Mouse (Mus musculus): Measurements from ENCODE around the gene Kcnn1.

Kcnn1 gene

DNA sequence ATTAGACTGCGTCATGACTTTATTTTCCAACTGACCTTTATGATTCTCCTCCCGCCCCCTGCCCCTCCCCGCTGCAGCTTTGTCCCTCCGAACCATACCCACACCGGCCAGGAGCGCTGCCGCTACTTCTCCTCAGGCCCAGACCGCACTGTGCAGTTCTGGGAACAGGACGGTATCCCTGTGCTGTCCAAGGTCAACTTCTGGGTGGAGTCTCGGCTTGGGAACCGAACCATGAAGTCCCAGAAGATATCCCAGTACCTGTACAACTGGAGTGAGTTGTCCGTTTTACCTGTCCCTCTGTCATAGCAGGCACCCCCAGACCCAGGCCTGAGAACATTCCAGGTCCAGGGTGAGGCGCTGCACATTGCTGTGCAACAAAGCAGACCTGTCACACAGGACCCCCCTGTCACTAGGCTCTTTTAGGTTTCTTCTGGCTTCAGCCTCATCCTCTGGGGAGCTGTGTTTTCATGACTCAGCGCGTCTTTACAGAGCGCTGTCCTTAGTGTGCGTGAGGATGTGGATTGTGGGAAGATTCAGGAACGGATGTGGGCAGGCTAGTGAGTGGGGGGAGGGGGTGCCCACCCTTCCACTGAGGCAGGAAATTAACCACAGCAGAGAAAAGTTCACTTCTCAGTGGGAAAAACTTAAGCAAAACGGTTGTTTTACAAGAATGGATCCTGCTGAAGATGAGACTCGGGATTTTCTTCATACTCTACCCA is 51.9 kb downstream of the Kcnn1 start:
- DNase-seq (ENCODE audit: low spot score) = no peak

DNA sequence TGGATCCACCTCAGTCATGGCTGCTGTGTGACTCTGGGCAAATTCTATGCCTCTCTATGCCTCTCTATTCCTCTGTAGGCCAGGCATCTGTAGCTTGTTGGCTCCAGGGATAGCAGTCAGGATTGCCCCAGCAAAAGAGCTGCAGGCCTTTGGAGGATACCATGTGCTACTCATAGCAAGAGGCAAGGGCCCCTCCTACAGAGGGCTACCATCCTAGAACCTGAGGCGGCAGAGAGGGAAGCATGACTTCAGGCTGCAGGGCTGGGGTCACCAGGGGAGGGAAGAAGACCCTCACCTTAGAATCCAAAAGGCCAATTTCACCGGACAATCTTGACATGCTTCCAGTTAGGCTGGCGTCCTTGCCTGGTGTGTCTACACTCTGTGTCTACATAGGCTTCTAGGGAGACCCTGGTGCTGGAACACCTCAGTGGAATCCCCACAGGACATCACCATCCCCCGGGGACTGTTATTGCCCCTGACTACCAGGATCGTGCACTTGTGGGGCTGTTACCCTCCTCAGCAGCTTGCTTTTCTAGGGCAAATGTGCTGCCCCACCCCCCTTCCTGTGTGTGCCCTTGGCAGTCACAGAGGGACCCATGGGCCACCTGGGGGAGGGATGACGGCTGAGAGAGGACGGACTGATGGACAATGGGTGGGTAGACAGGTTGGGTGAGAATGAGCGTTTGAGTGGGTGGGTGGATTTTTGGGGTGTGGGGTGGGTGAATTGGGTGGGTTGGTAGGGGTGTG is 53.9 kb downstream of the Kcnn1 start:
- no peak for DNase-seq (ENCODE audit: low spot score)

DNA sequence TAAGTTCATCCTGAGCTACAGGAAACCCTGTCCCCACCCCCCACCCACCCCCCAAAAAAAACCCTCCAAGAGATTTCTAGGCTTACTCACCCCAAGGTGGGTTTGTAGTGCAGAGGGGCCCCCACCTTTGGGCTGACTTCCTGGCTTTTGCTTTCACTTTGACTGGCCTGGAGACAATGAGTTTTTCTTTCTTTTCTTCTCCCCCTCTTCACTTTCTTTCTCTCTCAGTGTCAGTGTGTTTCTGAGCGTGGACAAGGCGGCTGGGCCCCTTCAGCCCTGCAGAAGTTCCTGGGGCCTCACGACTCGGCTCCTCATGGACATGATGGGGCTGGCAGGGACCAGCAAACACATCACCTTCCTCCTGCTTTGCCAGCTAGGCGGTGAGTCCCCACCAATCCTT is 54.8 kb downstream of the Kcnn1 start, which contains the start of gene Il12rb1:
Il12rb1 (plus strand) TSS at position 211 of the 400 bp plus-strand sequence.
- no peak for DNase-seq (ENCODE audit: low spot score)

DNA sequence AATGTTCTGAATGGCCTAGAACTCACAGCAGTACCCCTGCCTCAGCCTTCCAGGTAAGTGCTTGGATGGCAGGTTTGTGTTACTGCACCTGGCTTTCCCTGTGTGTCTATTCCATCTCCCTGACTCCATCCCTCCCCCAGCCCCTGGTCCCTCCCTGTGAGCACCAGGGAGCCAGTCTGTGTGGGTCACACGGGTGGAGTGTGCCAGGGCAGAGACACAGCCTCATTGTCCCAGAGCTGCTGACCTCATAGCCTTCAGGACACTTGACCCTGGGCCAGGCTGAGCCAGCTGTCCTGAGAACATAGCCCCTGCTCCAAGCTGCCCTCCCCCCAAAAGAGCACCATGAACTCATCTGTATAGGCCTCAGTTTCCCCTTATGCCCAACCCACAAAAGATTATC is 55.8 kb downstream of the Kcnn1 start:
- DNase-seq (ENCODE audit: low spot score) = no peak

DNA sequence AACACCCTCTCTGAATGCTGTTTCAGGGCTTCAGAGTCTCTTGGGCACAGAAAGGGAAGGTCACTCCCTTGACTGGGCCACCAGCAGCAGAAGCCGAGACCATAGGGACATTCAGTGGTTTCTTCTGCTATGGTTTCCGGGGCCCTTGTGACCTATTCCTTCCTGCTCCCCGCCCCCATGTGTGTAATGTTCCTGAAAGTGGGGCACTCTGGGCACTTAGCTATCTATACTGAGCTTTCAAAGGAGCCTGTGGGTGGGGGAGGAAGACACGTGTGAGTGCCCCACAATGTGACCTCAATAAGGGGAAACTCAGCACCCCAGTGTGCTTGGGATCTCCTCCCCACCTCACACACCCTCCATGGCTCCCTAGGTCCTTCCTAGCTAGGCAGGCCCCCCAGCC is 56.5 kb downstream of the Kcnn1 start:
- no peak for DNase-seq (ENCODE audit: low spot score)

DNA sequence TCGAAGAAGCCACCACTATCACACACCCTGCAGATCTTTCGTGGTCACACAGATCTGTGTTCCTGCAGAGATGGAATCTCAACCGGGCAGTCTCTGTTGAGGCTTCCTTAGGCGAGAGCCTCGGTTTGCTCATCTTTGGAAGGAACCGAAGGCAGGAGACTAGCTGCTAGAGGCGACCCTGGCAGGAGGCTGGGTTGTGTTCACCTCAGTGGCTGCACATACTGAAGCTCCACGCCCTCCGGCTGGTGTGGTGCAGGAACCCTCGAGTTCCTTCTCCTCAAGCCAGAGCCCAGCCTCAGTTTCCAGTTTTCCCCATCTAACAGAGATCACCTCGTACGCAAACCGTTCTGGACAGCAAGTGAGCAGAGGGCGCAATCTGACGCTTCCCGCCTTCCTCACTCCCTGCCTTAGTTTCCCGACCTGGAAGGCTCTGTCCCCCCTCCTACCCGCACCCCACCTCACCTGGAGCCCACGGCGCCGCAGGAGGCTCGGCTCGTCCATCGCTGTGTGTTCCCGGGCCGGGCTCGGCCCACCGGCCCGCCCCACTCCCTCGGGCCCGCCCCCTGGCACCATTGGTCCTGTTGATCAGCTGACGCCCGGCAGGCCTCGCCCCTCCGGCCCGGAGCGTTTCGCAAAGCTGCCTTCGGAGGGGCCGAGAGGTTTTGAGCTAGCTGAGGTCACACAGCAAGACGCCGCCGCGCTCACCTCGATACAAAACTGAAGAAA is 58.4 kb downstream of the Kcnn1 start, which contains the start of gene Mast3:
Mast3 (minus strand) TSS at position 574 of the 726 bp plus-strand sequence.
- peak; percentile 93 for DNase-seq (ENCODE audit: low spot score)

DNA sequence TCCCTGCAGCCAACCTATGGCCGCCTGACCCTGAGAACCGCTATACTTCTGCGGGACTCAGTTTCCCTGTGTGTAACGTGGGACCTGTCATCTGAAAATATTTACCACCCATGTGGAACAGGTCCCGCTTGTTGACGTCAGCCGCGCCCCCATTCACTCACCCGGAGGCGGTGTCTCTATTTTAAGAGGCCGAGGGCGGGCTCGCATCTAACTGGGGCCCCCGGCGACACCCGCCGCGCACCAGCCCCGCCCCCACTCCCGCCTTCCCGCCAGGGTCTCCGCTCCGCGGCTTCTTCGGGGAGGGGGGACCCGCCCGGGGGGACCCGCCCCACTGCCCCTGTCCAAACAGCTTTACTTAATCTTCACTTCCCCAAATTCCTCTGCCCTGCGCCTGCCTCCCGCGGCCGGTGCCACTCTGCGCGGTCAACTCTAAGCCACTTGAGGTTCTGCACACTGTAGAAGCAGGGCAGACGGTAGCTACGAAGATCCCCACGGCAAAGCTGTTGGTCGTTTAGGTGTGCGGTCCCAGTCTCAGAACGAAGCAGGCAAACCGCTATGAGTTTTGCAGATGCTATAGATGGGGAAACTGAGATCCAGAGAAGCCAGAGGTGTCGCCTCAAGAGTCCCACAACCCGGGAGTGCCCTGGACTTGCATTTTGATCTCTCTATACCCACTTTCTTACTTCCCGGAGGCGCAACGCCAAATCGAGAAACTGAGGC is 59.1 kb downstream of the Kcnn1 start:
- DNase-seq (ENCODE audit: low spot score) = peak; percentile 56

DNA sequence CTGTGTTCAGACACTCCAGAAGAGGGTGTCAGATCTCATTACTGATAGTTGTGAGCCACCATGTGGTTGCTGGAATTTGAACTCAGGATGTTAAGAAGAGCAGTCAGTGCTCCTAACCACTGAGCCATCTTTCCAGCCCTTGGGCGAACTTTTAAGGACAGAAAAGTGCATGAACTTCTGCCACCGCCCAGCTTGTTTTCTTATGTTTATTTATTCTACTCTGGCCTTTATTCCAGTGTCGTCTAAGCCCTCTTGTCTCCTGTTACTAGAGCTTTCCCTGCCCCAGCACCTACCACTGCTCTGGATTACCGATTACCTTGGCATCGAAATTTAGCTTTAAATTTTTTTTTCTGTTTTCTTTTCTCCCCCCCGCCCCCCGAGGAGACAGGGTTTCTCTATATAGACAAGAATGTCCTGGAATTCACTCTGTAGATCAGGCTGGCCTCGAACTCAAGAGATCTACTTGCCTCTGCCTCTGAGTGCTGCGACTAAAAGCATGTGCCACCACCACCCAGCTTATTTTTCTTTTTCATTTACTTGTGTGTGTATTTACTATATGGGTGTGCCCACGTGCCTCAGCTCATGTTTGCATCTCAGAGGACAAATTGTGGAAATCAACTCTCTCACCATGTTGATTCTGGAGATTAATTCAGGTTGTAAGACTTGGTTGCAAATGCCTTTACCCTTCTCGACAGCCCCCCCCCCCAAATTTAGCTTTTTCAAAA is 60.1 kb downstream of the Kcnn1 start:
- DNase-seq (ENCODE audit: low spot score) = no peak

DNA sequence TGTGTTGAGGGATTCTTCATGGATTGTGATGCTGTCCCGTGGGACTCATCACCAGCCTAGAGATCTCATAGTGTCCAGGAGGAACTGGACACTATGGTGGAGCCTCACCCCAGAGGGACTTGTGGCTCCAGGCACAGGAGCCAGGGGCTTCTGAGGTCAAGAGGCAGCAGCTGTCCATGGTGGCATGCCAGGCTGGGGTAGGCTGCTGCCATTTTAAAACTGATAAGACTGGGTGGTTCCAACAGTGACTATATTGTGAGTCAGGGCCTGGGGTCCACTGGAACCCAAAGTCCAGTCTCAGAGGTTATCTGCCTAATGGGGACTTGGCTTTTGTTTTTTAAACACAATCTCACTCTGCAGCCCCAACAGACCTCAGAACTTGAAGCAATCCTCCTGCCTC is 61.2 kb downstream of the Kcnn1 start:
- DNase-seq (ENCODE audit: low spot score) = no peak

DNA sequence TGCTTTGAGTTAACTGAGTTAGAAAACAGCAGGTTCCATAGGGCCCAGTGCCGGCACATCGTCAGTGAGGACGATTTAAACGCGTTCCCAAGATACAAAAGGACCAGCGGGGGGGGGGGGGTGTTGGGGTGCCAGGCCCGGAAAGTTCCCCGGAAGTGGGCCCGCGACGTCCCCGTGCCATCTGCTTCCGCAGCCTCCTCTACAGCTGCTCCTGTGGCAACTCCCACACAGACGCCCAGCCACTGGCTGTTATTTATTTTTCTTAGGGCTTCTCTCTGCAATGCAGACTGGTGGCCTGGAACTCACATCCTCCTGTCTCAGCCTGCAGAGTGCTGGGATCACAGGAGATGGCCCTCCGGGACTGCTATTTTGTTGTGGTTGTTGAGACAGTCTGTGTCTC is 61.9 kb downstream of the Kcnn1 start:
- no peak for DNase-seq (ENCODE audit: low spot score)

DNA sequence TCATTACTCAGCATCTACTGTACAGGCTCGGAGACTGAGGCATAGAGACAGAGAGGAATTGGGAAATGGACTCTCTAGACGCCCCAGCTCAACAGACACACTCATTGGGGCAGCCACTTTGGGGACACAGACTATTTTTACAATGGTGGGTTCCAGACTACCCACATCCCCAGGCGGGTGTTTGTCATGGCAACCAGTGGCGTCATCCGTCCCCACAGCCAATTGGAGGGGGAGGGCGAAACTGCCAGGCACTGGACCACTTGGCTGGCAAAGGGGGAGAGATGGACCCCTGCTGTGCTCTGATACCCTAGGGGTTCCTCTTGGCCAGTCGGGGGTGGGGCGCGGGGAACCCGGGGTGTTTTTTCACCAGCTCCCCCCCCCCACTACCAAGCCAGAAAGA is 62.4 kb downstream of the Kcnn1 start:
- DNase-seq (ENCODE audit: low spot score) = no peak

DNA sequence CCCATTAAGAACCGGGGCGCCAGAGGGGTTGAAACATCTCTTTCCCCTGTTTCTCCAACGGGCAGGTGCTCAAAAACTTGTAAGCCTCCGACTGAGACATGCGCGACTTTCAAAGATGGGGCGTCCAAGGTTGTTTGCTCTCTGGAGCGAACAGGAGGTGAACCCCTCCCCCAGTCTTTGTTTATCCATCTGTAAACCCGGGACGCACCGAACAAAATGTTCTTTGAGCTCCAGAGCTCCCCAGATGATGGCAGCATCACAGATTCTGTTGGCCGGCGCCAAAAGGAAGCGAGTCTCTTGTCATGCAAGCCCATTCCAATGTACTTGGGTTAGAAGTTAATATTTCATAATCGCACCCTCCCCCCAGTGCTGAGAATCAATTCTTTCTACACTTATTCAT is 64.8 kb downstream of the Kcnn1 start:
- DNase-seq (ENCODE audit: low spot score) = no peak

DNA sequence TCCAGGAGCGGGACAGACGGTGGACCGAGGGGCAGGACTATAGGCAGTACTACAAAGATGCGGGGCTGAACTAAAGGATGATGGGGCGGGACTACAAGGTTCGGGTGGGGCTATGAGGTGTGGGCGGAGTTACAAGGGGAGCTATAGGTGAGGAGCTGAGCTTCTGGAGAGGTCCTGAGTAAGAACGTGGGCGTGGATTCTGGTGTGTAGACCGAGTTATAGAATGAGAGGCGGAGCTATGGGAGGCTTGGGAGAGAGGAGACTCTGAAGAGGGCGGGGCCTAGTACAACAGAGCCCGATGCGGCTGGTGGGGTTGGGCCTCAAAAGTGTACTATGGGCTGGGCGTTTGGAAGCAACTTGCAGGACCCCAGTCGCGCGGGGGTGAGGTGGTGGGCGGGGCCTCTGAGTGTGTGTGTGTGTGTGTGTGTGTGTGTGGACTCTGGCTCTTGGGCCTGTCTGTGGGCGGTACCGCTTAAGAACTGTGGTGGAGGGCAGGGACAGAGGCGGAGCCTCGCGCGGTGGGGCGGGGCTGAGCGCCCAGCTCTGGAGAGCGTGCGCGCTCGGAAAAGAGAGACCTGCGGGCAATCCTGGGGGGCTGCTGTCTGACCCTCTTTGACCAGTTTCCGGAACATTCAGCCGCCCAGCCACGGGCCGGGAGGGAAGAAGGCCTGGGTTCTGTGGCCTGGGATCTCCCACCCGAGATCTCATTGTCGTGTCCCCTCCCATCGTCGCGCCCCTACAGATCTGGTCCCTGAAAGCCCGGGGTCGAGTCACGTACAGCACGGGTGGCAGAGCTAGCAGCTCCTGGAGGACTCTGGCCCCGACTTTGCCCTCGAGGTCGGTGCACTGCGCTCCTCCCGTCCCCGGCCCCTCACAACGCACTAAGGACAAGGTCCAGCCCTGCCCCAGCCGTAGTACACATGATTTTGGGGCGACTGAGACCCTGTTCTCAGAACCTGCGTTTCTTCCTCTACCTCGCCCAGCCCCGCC is 65.7 kb downstream of the Kcnn1 start:
- peak; percentile 98 for DNase-seq (ENCODE audit: low spot score)

DNA sequence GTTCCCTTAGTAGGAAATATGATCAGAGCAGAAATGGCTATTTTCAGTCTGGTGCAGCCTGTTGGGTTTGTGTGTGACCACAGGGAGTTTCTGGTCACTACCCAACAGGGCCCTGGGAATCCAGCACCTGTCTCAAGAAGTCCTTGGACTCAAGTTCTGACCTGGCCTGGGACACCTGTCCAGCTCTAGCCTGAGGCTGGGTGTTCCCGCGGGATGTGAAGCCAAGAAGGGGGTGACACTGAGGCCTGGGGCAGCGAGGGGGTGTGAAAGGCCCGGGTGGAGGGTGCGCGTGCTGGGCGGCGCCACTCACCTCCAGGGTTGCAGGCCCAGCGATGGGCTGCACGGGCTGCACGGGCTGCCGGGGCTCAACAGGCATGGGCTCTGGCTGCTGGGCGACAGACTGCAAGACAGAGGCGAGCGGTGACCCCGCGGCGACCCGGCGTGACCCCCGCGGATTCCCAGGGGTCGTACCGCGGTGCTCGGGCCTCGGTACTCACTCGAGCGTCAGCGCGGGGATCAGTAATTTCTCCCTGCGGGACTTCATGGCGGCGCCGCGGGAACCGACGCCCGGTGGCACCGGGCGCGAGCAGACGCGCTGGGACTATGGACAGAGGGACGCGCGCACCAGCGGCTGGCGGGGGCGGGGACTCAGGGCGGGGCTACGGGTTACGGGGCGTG is 66.5 kb downstream of the Kcnn1 start:
- DNase-seq (ENCODE audit: low spot score) = no peak

DNA sequence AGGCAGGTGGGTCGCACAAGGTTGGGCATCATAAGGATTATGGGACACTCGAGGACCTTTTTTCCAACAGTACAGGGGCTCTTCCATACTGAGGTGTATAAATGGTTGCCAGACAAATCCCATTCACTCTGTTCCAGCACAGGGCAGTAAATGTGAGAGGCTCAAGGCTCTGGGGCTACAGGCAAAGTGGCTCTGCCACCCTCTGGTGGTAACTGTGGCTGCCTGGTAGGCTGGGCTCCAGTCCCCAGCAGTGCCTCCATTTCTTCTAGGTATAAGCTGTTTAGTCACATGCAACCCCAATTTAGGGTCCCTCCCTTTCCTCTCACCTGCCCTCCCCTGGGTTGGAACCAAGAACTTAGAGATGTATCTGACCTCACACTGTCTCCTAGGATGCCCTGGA is 67.7 kb downstream of the Kcnn1 start:
- DNase-seq (ENCODE audit: low spot score) = peak; percentile 66

DNA sequence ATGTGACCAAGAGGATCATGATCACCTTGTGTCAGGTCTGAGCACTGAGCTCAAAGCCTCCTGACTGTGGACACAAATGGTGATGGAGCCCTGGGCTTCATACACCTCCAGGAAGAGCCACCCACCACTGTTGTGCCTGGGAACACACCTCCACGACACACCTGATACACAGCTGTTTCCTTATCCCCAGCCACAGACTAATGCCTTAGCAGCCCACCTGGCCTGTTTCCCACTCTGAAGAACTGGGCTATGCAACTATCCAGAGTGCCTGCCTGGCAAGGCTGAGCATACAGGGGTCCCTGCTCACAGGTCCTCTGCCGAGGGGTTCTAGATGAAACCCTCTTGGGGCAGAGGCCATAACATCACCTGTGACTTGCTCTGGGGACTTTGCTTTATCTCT is 68.8 kb downstream of the Kcnn1 start:
- DNase-seq (ENCODE audit: low spot score) = no peak

DNA sequence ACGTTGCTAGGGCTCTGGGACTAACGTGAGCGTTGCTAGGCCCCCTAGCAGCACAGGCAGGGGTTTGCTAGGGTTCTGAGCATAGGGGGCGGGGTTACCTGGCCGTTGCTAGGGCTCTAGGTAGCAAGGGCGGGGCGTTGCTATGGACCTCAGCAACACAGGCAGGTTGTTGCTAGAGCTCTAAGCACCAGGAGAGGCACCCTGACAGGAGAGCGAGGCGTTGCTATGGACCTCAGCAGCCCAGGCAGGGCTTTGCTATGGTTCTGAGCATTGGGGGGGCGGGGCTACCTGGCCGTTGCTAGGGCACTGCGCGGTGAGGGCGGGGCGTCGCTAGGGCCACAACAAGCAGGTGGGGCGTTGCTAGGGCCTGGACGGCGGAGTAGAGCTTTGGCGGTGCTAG is 70.4 kb downstream of the Kcnn1 start:
- DNase-seq (ENCODE audit: low spot score) = peak; percentile 96

Measured in MN1 (cell line).